Comparison of ENCODE assay signal across 23 mouse cellular contexts in genomic region chr3:101194319-101194718, GRCm38 (mm10).
DNase-seq lines count a peak whose midpoint lies in the region; ATAC-seq lines count a peak whose summit lies in the region.
"Had no signal": no experiment of that assay in that cellular context is flagged by ENCODE, and none has a peak within 500 bp of the region (broad histone marks: within the 10 kb centered on the region; RNA-seq: fewer than 3 reads in every experiment).

No protein-coding gene starts in this region.

- no peaks in the 10 kb centered on the region for H3K36me3 ChIP-seq in midbrain, embryonic 14.5 days (ENCODE audit: control insufficient read depth, insufficient read depth, low read length)
- no peaks in the 10 kb centered on the region for H3K36me3 ChIP-seq in midbrain, embryonic 11.5 days (ENCODE audit: control insufficient read depth, insufficient read depth, low read length)
- H3K36me3 ChIP-seq in hindbrain, embryonic 16.5 days (ENCODE audit: control insufficient read depth, insufficient read depth, low read length) = no peaks in the 10 kb centered on the region
- H3K36me3 ChIP-seq: embryonic facial prominence, embryonic 10.5 days; embryonic facial prominence, embryonic 15.5 days; heart, embryonic 12.5 days; liver, embryonic 12.5 days had no signal

- H3K9me3 ChIP-seq in midbrain, embryonic 14.5 days (ENCODE audit: control insufficient read depth, low read length) = no peaks in the 10 kb centered on the region
- no peaks in the 10 kb centered on the region for H3K9me3 ChIP-seq in midbrain, embryonic 11.5 days (ENCODE audit: control insufficient read depth, low read length)
- no peaks in the 10 kb centered on the region for H3K9me3 ChIP-seq in hindbrain, embryonic 16.5 days (ENCODE audit: control insufficient read depth, low read length)
- H3K9me3 ChIP-seq: embryonic facial prominence, embryonic 10.5 days; embryonic facial prominence, embryonic 15.5 days; heart, embryonic 12.5 days; liver, embryonic 12.5 days; megakaryocyte, embryonic 14.5 days had no signal

- H3K4me2 ChIP-seq in midbrain, embryonic 14.5 days (ENCODE audit: low read length) = no peak overlapping the region
- H3K4me2 ChIP-seq in midbrain, embryonic 11.5 days = no peak overlapping the region
- no peak overlapping the region for H3K4me2 ChIP-seq in hindbrain, embryonic 16.5 days (ENCODE audit: low read length)
- H3K4me2 ChIP-seq: embryonic facial prominence, embryonic 15.5 days; heart, embryonic 12.5 days; liver, embryonic 12.5 days had no signal

- 0 out of 2 replicates have a peak overlapping the region, but pooled peaks have one; percentile 7 for H3K9ac ChIP-seq in midbrain, embryonic 14.5 days (replicated peaks; ENCODE audit: low read length)
- H3K9ac ChIP-seq in midbrain, embryonic 11.5 days (ENCODE audit: low read length) = no peak overlapping the region
- H3K9ac ChIP-seq in hindbrain, embryonic 16.5 days (ENCODE audit: low read depth, low read length) = peak overlapping the region; percentile 21; the same call in 1 of the 2 replicates
- H3K9ac ChIP-seq: embryonic facial prominence, embryonic 15.5 days; heart, embryonic 12.5 days; liver, embryonic 12.5 days; liver, postnatal 0 days had no signal

- WGBS in midbrain, embryonic 14.5 days = 25% methylated on average over 5 of the region's 5 CpGs
- 60% methylated on average over 5 of the region's 5 CpGs for WGBS in midbrain, embryonic 11.5 days
- WGBS in hindbrain, embryonic 16.5 days = 47% methylated on average over 5 of the region's 5 CpGs

- H3K27me3 ChIP-seq in midbrain, embryonic 14.5 days (ENCODE audit: control insufficient read depth, insufficient read depth, low read length) = no peaks in the 10 kb centered on the region
- peaks cover 2% of the 10 kb centered on the region; the same call in 1 of the 2 replicates for H3K27me3 ChIP-seq in midbrain, embryonic 11.5 days (ENCODE audit: control insufficient read depth, insufficient read depth, low read length)
- no peaks in the 10 kb centered on the region for H3K27me3 ChIP-seq in hindbrain, embryonic 16.5 days (replicated peaks; ENCODE audit: control insufficient read depth, insufficient read depth, low read length)
- H3K27me3 ChIP-seq: heart, embryonic 12.5 days; liver, embryonic 12.5 days; megakaryocyte, embryonic 14.5 days had no signal

- no peak for DNase-seq in frontal cortex, postnatal 10 days (ENCODE audit: low spot score in 2 of 2)
- peak; percentile 49 for DNase-seq in midbrain, embryonic 14.5 days
- no peak for DNase-seq in midbrain, embryonic 11.5 days (ENCODE audit: low spot score, missing footprints)
- no peak for DNase-seq in kidney, postnatal 4 days
- DNase-seq: adrenal gland, postnatal 25 days; B cell, adult 2 months; cerebellum, adult 2 months; cerebellum, postnatal 14 days; heart, adult 2 months; heart, postnatal 4 days; kidney, adult 2 months; kidney, postnatal 36 days; liver, postnatal 0 days; lung, postnatal 4 days; thymus, adult 2 months; thymus, postnatal 36 days had no signal

- ATAC-seq in frontal cortex, adult (ENCODE audit: low TSS enrichment) = peak; percentile 47
- ATAC-seq in midbrain, embryonic 14.5 days (ENCODE audit: low FRiP score, low TSS enrichment) = no peak
- no peak for ATAC-seq in midbrain, embryonic 11.5 days (ENCODE audit: low FRiP score)
- ATAC-seq in hindbrain, embryonic 16.5 days = no peak
- ATAC-seq: liver, embryonic 12.5 days; liver, postnatal 0 days had no signal

- peak overlapping the region; percentile 46 for H3K27ac ChIP-seq in midbrain, embryonic 14.5 days (replicated peaks; ENCODE audit: low read depth, low read length)
- H3K27ac ChIP-seq in midbrain, embryonic 11.5 days (ENCODE audit: low read depth, low read length) = no peak overlapping the region
- 0 out of 2 replicates have a peak overlapping the region, but pooled peaks have one; percentile 37 for H3K27ac ChIP-seq in hindbrain, embryonic 16.5 days (ENCODE audit: low read depth, low read length)
- H3K27ac ChIP-seq: embryonic facial prominence, embryonic 10.5 days; embryonic facial prominence, embryonic 15.5 days; heart, adult 2 months; liver, embryonic 12.5 days had no signal

- H3K4me3 ChIP-seq in midbrain, embryonic 14.5 days (replicated peaks; ENCODE audit: low read depth, low read length) = no peak overlapping the region
- no peak overlapping the region for H3K4me3 ChIP-seq in midbrain, embryonic 11.5 days (ENCODE audit: low read depth, low read length)
- H3K4me3 ChIP-seq in hindbrain, embryonic 16.5 days (ENCODE audit: low read length) = no peak overlapping the region
- H3K4me3 ChIP-seq: embryonic facial prominence, embryonic 10.5 days; embryonic facial prominence, embryonic 15.5 days; heart, adult 2 months; heart, embryonic 12.5 days; liver, embryonic 12.5 days; megakaryocyte, embryonic 14.5 days had no signal

- peaks cover 32% of the 10 kb centered on the region for H3K4me1 ChIP-seq in midbrain, embryonic 14.5 days (ENCODE audit: control insufficient read depth, insufficient read depth, low read length)
- H3K4me1 ChIP-seq in midbrain, embryonic 11.5 days (ENCODE audit: control insufficient read depth, insufficient read depth, low read length) = peaks cover 21% of the 10 kb centered on the region; the same call in 1 of the 2 replicates
- peaks cover 6% of the 10 kb centered on the region; the same call in 1 of the 2 replicates for H3K4me1 ChIP-seq in hindbrain, embryonic 16.5 days (ENCODE audit: control insufficient read depth, insufficient read depth, low read depth, low read length)
- H3K4me1 ChIP-seq: embryonic facial prominence, embryonic 15.5 days; liver, embryonic 12.5 days; megakaryocyte, embryonic 14.5 days had no signal
